Mouse (Mus musculus): Measurements from ENCODE around the gene Chga.

The Chga gene

GRCm38 (mm10) chr12:102555850-102556249 is 1.1 kb downstream of the Chga start:
- in situ Hi-C loops (cut with MboI, MseI), result no loop called here

- in situ Hi-C loops (cut with MboI, MseI), result no loop called here
Observed at GRCm38 (mm10) chr12:102557372-102557771, 2.6 kb downstream of the Chga start.

DNA sequence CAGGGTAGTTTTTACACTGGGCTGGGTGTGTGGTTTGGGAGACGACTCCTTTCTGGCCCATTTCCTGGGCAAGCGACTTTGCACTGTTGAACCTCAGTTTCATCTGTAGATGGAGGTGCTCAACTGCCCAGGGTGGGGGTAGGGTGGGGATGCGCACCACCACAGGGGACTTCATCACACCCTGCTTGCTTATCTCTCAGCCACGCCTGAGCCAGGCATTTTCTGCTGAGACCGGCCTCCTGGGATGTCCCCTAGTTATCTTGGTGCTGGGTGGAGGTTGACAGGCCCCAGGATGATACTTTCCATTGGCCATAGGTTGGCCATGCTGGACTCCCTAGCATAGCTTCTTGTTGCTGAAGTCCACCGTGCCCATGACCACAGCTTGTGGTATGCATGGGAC is 10.3 kb downstream of the Chga start:
- in situ Hi-C loops (cut with MboI, MseI), result loop anchor here (10.0 kb wide), 2 partner anchors 710 to 1580 kb away; no protein-coding TSS in a partner anchor

- in situ Hi-C loops (cut with MboI, MseI), result loop anchor here (10.0 kb wide), 2 partner anchors 708 to 1578 kb away; no protein-coding TSS in a partner anchor
Observed at GRCm38 (mm10) chr12:102566951-102567350, 12.2 kb downstream of the Chga start.

DNA sequence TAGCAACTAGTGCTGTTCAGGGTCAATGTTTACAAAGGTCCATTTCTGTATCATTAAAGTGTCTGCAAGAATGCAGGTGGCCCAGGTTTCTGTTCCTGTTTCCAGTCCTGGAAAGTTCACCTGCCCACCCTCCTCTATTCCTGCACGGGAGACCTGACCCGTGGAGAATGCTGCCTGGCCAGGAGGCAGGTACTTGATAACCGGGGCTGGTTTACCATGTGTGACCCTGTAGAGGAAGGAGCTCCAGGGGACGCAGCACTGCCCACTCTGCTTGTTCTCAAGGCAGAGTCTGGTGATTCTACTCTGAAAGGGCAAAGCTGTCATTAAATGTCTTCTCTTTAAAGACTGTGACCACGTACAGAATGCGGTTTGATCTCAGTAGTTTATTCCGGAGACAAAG is 13.4 kb downstream of the Chga start:
- in situ Hi-C loops (cut with MboI, MseI), result loop anchor here (10.0 kb wide), 2 partner anchors 707 to 1577 kb away; no protein-coding TSS in a partner anchor

- in situ Hi-C loops (cut with MboI, MseI), result no loop called here
Observed at GRCm38 (mm10) chr12:102570111-102570510, 15.3 kb downstream of the Chga start.

DNA sequence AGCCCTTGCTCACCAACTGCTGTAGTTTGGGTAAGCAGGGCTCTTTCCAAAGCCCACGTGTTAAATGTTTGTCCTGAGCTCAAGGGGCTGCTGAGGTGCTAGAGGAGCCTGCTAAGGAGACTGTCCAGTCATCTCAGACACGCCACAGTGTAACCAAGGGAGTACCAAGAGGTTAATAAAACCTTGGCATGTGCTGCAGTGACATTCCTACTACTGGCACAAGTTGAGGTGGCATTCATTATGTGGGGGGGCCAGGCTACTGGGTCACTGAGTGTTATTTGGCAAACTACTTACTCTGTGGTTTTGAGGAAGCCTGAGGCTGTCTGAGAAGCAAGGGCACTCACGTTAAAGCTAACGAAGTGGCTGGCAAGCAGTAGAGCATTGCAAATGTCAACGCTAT is 16.0 kb downstream of the Chga start:
- in situ Hi-C loops (cut with MboI, MseI), result no loop called here

GRCm38 (mm10) chr12:102571666-102572065 is 16.9 kb downstream of the Chga start:
- in situ Hi-C loops (cut with MboI, MseI), result no loop called here

DNA sequence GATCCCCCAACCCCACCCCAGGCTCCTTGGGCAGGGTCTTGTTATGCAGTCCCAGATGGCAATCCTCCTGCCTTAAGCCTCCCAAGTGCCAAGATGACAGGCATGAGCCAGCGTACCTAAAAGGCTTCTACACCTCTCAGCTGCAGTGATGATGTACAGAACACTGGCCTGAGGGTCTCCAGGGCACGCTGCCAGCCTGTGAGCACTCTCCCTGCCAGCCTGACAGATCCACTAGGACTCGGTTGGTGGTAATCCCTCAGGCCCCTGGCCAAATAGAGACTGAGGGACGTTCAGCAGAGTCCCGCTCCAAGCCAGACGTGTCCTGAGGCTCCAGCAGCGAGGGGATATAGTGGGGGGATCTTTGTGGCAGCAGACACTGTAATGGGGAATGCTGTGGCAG is 18.3 kb downstream of the Chga start:
- in situ Hi-C loops (cut with MboI, MseI), result no loop called here

- in situ Hi-C loops (cut with MboI, MseI), result loop anchor here (5.0 kb wide), 1 partner anchor 73 kb away; no protein-coding TSS in a partner anchor
Observed at GRCm38 (mm10) chr12:102575541-102576329, 21.0 kb downstream of the Chga start.

DNA sequence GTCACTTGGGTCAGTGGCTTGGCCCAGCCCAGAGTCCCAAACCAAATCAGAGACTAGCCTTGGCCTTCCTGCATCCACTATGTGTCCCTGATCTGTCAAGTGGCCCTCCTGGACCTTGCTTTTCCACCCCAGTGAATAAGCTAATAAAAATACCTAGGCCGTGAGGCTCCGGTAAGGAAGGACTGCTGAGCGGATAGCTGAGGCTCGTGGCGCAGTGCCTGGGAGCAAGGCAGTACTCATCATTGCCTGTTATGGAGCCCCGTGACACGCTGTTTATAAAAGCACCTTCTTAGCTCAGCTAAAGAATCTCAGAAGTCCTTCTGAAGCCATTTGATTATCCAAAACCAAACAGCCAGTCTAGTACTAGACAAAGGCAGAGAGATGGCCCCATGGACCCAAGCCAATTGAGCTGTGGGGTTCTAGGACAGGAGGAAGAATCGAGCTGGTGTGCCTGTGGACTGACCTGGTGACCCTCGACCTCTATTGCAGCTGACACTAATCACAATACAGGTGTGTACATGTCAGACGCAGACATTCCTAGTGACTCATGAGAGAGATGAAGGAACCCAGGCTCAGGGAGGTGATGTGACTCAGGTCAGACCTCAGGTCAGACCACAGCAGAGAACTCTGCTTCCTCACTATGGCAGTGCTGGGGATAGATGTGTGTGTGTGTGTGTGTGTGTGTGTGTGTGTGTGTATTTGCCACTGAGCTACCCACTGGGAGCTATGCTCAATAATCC is 22.1 kb downstream of the Chga start:
- in situ Hi-C loops (cut with MboI, MseI), result loop anchor here (5.0 kb wide), 1 partner anchor 75 kb away; no protein-coding TSS in a partner anchor

DNA sequence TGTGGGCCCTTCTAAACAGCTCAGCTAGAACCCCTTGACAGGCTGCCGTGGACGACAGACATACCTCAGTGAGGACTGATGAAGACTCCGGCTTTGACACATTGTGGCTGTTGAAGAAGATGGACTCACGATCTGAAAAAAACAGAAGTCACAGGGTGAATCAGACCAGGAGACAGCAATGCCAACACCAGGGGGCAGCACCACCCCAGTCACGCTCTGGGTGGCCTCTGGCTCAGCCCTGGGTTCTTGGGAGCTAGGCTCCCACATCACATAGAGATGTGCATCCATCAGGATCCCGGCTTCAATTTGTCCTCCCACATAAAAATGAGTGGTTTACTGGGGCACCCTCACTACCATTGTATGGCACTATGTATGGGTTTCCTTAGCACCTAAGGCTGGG is 24.3 kb downstream of the Chga start:
- in situ Hi-C loops (cut with MboI, MseI), result loop anchor here (5.0 kb wide), 1 partner anchor 77 kb away; no protein-coding TSS in a partner anchor

DNA sequence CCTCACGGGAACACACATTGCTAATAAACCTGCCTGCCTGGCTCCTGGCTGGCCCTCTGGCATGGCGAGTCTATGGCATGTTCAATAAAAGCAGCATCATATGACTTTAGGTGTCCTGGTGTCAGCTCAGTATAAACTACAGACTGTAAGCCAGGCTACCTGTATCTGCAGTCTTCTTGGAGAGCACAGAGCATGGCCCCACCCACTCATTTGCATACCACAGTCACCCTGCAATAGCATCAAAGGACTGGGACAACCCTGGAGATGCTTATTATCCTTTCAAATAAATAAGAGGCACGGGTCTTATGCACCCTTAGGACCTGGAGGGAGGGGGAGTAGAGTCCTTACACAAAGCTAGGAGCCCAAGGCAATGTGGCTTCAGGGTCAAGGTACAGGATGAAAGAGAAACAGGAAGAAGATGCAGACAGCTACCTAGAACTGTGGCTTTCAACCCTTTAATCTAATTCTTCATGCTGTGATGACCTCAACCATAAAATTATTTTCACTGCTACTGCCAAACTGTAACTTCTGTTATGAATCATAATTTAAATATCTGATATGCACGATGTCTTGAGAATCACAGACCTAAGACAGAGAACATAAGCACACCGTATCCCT is 26.9 kb downstream of the Chga start:
- in situ Hi-C loops (cut with MboI, MseI), result loop anchor here (5.0 kb wide), 1 partner anchor 126 kb away; no protein-coding TSS in a partner anchor

DNA sequence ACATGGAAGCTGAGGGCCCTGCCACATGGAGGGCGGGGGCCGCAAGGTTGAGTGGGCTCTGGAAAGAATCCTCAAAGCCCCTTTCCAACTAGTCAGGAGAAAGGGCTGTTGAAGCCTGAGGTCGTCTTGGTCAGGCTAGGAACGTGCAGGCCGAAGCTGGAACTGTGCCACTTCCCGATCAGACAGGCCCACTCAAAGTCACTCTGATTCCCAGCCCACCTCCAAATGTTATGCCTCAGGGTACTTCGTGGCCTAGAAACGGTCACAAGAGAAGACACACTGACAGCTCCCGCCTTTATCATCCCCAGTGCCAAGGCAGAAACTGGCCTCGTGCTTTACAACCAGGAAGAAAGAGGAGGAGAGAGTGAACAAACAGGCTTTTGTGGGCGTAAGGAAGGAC is 27.7 kb downstream of the Chga start:
- in situ Hi-C loops (cut with MboI, MseI), result loop anchor here (5.0 kb wide), 1 partner anchor 125 kb away; no protein-coding TSS in a partner anchor

DNA sequence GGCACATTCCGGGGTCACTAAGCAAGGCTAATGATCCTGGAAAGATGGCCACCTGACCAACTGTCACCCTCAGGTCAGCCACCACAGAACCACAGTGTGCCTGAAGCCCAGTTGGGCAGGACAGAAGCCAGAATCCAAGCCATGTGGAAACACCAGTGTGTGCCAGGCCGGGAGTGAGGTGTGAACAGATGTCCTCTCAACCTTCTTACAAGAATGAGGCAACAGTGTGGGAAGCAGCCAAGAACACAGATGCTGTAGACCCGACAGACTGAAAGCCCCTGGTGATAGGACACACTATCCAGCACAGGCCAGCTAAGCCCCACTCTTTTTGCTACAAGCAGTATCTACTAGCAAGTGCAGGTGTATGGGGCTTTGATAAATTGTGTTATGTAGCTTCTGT is 30.6 kb downstream of the Chga start:
- in situ Hi-C loops (cut with MboI, MseI), result no loop called here

DNA sequence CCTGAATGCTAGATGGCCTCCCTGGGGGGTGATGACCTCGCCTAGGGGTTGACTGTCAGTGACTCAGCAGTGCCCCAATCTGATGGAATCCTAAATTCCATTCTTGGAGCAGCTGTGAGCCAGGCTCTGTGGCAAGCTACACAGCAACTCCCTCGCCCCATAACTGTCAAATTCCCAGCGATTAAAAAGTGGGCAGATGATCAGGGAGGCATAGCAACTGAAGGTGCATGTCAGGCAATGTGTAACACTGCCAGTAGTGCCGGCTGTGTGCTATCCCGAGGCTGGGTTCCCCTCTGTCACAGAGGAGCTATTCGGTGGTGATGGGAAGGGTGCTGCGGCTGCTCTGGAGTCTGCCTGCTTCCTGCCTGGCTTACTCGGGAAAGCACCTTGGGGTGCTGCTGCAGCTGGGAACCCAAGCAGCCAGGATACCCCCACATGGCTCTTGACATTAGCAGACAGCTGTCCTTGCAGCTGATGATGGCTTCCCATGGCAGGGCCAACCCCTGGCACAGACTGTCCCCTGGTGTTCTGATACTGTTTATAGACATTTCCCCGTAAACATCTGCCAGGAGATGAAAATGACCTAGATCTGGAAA is 31.6 kb downstream of the Chga start:
- in situ Hi-C loops (cut with MboI, MseI), result no loop called here

DNA sequence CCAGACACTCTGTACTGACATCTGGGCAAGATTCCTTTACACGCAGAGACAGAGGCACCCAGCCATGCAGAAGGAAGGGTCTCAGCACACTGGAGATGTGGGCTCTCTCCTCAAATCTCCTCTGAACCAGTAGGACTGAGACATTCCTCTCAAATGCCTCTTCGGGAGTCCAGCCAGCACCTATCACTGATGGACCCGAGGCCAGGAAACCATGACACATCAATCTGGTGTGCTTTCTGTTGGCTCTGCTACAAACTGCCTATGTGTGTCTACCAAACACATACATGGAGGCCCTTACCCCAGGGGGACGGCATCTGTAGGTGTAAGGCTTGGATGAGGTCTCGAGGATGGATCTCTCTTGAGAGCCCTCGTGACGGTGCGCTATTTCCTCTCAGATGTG is 32.3 kb downstream of the Chga start:
- in situ Hi-C loops (cut with MboI, MseI), result no loop called here

GRCm38 (mm10) chr12:102590711-102591360 is 36.1 kb downstream of the Chga start:
- in situ Hi-C loops (cut with MboI, MseI), result no loop called here

DNA sequence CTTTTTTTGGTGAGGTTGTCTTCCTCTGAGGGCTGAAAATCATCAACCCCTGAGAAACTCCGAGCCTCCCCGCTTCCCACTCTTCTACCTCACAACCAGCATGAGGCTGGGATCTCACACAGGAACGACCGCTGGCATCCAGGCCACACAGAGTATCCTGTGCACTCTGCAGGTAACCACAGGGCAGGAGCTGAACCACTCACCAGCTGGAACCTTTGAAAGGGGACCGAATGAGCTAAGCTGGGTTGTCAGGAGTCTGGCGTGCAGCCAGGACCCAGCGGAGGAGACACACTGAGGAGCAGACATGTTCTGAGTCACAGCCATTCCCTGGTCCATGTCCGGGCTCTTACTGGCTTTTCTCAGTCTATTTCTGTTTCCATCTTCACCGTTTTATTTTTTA is 38.9 kb downstream of the Chga start:
- in situ Hi-C loops (cut with MboI, MseI), result no loop called here

DNA sequence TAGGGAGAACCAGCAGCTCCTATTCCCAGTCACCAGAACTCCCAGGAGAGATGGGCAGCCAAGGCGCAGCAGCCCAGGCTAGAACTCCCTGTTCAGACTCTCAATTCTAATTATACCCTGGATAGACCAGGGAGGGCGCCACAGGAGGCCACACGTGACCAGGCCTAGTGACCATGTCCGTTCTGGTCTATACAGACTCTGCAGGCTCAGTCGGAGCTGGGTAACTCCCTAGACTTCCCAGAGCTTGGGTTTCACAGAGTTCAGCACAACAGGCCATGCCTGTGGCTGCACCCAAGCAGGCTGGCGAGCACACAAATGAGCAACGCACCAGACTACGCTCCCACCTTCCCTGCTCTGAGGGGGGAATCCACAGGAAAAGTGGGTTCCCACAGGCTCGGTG is 39.9 kb downstream of the Chga start:
- in situ Hi-C loops (cut with MboI, MseI), result no loop called here

GRCm38 (mm10) chr12:102596410-102596809 is 41.6 kb downstream of the Chga start:
- in situ Hi-C loops (cut with MboI, MseI), result no loop called here
